Mouse (Mus musculus) kidney, postnatal 0 days (tissue): Measurements from ENCODE around the gene Cyth1. TPM values are rescaled to one million over a fixed set of nuclear protein-coding genes. Genes with fewer than 3 reads are reported as not detected.
A peak's percentile ranks its signal among the peaks of the same experiment; 100 is the strongest.

Experiments used
- ATAC-seq: fragments of 200-750 bp; cut with Nextera tagmentation; replicated peaks from 2 replicates; pipeline ENCODE4 v1.8.0; 2017; ENCODE audit warnings: low read depth, moderate number of reproducible peaks, moderate TSS enrichment, moderate library complexity; ENCODE audit not compliant: low FRiP score
- DNase-seq: peaks from one replicate; pipeline ENCODE4 v3.0.0-alpha.2; 2016; ENCODE audit warnings: low spot score
- H3K27ac ChIP-seq: fragments of 300-500 bp; sonication (generic); 2 replicates; pipeline ENCODE4 v1.5.1; 2014; ENCODE audit warnings: mild to moderate bottlenecking
- H3K27me3 ChIP-seq: fragments of 300-500 bp; sonication (generic); 2 replicates; pipeline ENCODE4 v1.6.1; 2014; ENCODE audit warnings: low read length, mixed read lengths; ENCODE audit not compliant: insufficient read depth
- H3K36me3 ChIP-seq: fragments of 300-500 bp; sonication (generic); 2 replicates; pipeline ENCODE4 v1.6.1; 2014; ENCODE audit warnings: low read length, mixed read lengths; ENCODE audit not compliant: insufficient read depth
- H3K4me1 ChIP-seq: fragments of 300-500 bp; sonication (generic); replicated peaks from 2 replicates; pipeline ENCODE4 v1.6.1; 2014; ENCODE audit warnings: antibody characterized with exemption, low read length, mixed read lengths; ENCODE audit not compliant: insufficient read depth
- H3K4me2 ChIP-seq: fragments of 300-500 bp; sonication (generic); 2 replicates; pipeline ENCODE4 v1.6.1; 2014; ENCODE audit warnings: mild to moderate bottlenecking, low read length, moderate library complexity, mixed read lengths
- H3K4me3 ChIP-seq: fragments of 300-500 bp; sonication (generic); replicated peaks from 2 replicates; pipeline ENCODE4 v1.5.1; 2014; ENCODE audit warnings: low read depth, low read length
- H3K9ac ChIP-seq: fragments of 300-500 bp; sonication (generic); 2 replicates; pipeline ENCODE4 v1.6.1; 2014; ENCODE audit warnings: low read depth, low read length
- H3K9me3 ChIP-seq: fragments of 300-500 bp; sonication (generic); replicated peaks from 2 replicates; pipeline ENCODE4 v1.6.1; 2016; ENCODE audit warnings: low read length, inconsistent platforms, mixed read lengths
- CTCF ChIP-seq: IDR thresholded peaks from 2 replicates; pipeline ENCODE4 v1.5.1; 2016; ENCODE audit warnings: antibody characterized with exemption, low read depth, mild to moderate bottlenecking, moderate library complexity
- WGBS: fragments of 180-500 bp; shearing (Covaris S2); extraction: QIAGEN DNeasy Blood & Tissue Kit; methylation state at CpG from one replicate; pipeline ENCODE4 v1.1.7; 2014; 5-methylcytosine and 5-hydroxymethylcytosine counted together
- polyA plus RNA-seq: library from polyadenylated mRNA; unstranded; fragments of >200 nt; fragmentation: Nextera tagmentation; extraction: Ambion mirVana; gene quantifications from 2 replicates; pipeline ENCODE4 v1.2.1, GENCODE M21; 2015

The Cyth1 gene
- polyA plus RNA-seq, 1 experiment from 2014 or later: 17.3 TPM

DNA sequence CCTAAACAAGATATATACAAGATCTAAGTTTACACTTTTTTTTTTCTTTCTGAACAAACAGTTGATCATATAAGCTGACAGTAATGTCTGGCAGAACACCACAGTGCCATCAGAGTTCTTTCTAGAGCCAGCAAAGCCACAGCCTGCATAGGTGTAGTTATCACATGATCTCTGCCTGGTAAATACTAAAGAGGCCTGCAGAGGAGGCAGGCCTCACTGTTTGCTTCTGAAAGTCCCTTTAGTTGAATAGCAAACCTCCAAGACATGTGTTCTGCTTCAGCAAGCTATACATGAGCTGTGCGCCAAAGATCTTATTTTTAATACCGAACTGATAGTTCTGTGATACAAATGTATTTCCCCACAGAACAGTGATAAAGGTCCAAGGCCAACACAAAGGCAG lies 3.3 kb downstream of the Cyth1 start:
- WGBS: 84% methylated on average over 2 of the region's 2 CpGs
- Histone ChIP-seq H3K4me1 (peaks cover 43% of the 10 kb centered on the region), H3K9me3 (no peaks in the 10 kb centered on the region), H3K27me3 (no peaks in the 10 kb centered on the region), H3K36me3 (no peaks in the 10 kb centered on the region), H3K4me2 (no peak overlapping the region), H3K9ac (no peak overlapping the region), H3K4me3 (no peak overlapping the region), H3K27ac (no peak overlapping the region)
- ATAC-seq: no peak
- DNase-seq: no peak
- TF ChIP-seq CTCF: no peak

DNA sequence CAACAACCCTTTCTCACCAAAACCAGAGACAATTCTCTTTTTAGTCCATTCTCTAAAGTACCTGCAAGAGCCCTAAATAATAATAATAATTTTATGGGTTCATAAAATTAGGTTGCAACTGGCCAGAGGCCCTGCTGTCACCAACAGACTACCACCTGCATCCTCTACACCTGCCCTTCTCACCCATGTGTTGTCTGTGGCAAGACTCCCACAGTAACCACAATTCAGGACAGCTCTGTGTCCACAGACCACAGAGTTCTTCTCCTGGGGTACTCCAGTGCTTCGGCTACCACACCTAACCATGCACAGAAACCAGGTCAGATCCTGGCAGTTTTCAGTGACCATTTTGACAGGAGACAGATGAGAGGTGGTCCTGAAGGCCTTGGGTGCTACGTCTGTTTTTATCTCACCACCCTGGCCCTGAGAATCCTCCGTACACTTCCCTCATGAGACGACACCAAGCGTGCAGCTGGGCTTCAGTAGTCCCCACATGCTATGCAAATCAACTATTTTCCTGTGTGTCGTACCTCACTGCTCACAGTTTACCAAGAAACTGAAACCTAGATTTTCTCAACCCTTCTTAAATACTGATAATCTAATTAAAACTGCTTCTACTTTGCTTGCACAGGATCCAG lies 4.6 kb downstream of the Cyth1 start:
- Histone ChIP-seq H3K4me1 (peaks cover 44% of the 10 kb centered on the region), H3K27me3 (no peaks in the 10 kb centered on the region), H3K4me2 (no peak overlapping the region), H3K9ac (no peak overlapping the region), H3K27ac (no peak overlapping the region), H3K9me3 (no peaks in the 10 kb centered on the region), H3K4me3 (no peak overlapping the region), H3K36me3 (no peaks in the 10 kb centered on the region)
- DNase-seq (no peak), ATAC-seq (no peak)
- no peak for TF ChIP-seq CTCF
- 77% methylated on average over 6 of the region's 6 CpGs for WGBS

DNA sequence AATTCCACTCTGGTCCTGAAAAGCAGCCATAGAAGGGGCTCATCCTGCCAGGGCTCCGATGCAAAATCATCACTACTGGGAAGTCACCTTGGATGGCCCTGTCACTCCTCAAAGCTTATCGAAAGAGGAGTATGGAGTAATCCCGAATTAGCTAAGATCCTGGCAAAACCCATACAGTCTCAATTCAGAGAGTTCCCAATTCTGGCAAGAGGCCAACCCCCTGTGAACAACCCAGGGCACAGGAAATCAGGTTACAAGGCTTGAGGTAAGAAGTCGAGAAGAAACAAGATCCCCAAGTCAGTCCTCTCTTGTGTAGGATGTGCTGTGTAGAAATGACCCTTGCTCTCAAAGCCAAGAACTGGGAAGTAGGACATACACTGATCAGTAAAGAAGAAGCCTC lies 5.9 kb downstream of the Cyth1 start:
- no peak overlapping the region for H3K4me3 ChIP-seq
- no peak for TF ChIP-seq CTCF
- H3K36me3 ChIP-seq: no peaks in the 10 kb centered on the region
- H3K4me2 ChIP-seq: no peak overlapping the region
- DNase-seq (no peak), ATAC-seq (no peak)
- no peaks in the 10 kb centered on the region for H3K9me3 ChIP-seq
- H3K9ac ChIP-seq: no peak overlapping the region
- peaks cover 48% of the 10 kb centered on the region for H3K4me1 ChIP-seq
- H3K27me3 ChIP-seq: no peaks in the 10 kb centered on the region
- H3K27ac ChIP-seq: no peak overlapping the region
- WGBS: 56% methylated on average over 4 of the region's 4 CpGs

DNA sequence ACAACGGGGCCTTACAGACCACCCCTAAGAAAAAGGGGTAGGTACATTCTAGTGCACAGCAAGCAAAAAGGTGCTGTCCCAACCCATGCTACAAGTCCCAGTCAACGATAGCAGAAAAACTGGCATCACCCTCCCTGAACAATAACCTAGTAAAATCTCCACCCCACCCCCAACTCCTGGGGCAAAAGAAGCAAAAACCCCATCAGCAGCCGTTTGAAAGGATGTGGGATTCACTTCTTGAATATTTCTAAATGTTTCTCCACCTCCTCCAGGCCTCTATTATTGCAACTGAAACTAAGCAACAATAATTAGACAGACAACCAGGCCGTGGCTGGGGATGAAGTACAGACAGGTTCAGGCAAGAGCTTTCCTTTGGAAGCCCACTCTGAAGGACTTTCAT lies 8.0 kb downstream of the Cyth1 start:
- no peaks in the 10 kb centered on the region for H3K36me3 ChIP-seq
- ATAC-seq (no peak), DNase-seq (no peak)
- peak overlapping the region; percentile 70; the same call in 1 of the 2 replicates for H3K27ac ChIP-seq
- H3K4me1 ChIP-seq: peaks cover 42% of the 10 kb centered on the region
- no peaks in the 10 kb centered on the region for H3K9me3 ChIP-seq
- no peaks in the 10 kb centered on the region for H3K27me3 ChIP-seq
- no peak overlapping the region for H3K4me2 ChIP-seq
- WGBS: 54% methylated on average over 4 of the region's 4 CpGs
- H3K4me3 ChIP-seq: no peak overlapping the region
- no peak for TF ChIP-seq CTCF
- H3K9ac ChIP-seq: no peak overlapping the region

DNA sequence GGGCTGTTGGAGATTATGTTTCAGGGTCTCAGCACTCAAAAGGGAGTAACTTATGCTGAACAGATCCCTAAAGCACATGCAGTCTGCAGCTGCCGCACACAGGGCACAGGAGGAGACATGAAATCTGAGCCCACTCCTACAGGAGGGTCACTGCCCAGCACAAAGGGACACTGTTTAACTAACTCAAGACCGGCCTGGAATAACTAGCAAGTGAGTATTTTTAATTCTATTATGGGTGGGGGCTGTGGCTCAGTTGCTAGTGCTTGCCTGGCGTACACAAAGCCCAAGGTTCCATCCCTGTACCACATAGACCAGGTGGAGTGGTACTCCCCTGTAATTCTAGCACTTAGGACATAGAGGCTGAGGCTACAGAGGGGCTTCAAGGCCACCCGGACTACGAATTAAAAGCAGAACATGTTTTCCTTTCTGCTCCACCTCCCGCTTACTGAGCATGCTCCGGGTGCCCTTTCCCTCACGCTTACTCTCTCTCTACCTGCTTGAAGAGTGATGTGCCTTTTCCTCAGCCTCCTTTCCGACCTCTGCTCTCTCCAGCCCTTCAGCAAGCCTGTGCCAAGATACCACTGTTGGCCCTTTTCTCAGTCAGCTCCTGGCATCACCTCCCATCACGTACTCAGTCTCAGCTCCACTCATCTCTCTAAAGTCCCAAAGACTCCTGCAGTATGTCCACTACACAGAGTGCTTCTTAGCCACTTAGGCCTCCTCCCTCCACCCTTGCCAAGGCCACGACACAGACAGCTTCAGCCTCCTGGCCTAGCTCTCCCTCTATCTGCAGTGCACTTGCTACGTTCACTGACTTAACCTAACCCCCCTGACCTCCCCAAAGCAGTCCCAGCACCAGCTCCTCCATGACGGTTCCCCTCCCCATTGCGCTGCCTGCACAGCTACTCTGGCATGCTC lies 8.9 kb downstream of the Cyth1 start:
- Histone ChIP-seq H3K4me1 (peaks cover 47% of the 10 kb centered on the region), H3K9ac (no peak overlapping the region), H3K4me3 (no peak overlapping the region), H3K27ac (peak overlapping the region; percentile 70), H3K36me3 (no peaks in the 10 kb centered on the region), H3K27me3 (no peaks in the 10 kb centered on the region), H3K4me2 (peak overlapping the region; percentile 12; the same call in 1 of the 2 replicates), H3K9me3 (no peaks in the 10 kb centered on the region)
- 25% methylated on average over 14 of the region's 14 CpGs for WGBS
- DNase-seq: peak; percentile 89
- ATAC-seq: peak; percentile 63; the same call in 1 of the 2 replicates
- TF ChIP-seq CTCF: no peak

DNA sequence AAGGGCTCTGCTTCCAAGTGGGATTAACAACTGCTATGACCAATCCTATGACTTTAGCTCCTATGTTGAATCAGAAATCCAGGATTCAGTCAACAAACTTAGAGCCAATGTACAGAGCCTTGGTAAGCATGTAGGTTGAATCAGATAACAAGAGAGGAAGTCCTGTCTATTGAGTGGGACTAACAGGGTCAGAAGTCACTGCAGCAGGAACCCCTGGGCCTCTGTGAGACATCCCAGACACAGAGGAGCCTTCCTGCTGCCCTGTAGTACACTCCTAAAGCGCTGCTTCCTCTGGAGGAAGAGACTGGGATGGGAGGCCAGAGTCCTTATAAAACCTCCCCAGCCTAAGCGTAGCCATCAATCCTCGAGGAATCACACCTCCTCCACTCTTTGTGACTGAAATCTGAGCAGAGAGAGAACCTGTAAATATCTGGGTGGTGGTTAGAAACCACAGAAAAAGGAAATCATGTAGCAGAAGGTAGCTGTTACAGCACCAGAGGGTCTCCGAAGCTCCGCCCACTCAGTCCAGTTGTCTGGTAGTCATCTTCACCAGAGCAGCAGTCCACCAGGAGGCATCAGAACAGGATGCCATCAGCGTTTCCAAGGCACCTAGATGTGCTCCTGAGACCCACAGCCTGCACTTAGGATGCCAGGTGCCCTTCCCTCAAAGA lies 11.7 kb downstream of the Cyth1 start:
- Histone ChIP-seq H3K27ac (peak overlapping the region; percentile 73), H3K4me2 (no peak overlapping the region), H3K4me1 (peaks cover 47% of the 10 kb centered on the region), H3K36me3 (no peaks in the 10 kb centered on the region), H3K9me3 (no peaks in the 10 kb centered on the region), H3K9ac (no peak overlapping the region), H3K27me3 (no peaks in the 10 kb centered on the region), H3K4me3 (no peak overlapping the region)
- WGBS: 37% methylated on average over 6 of the region's 6 CpGs
- ATAC-seq (no peak), DNase-seq (peak; percentile 76)
- TF ChIP-seq CTCF: peak; percentile 30; the same call in 1 of the 2 replicates
